Mouse (Mus musculus): ENCODE results near the gene Rdh5. TPM values are rescaled to one million over a fixed set of nuclear protein-coding genes. Genes with fewer than 3 reads are reported as not detected.

Rdh5 gene
- 11.3 TPM in 2 replicates for polyA plus RNA-seq (2014; fragmentation: Nextera tagmentation; extraction: Ambion mirVana)

- ATAC-seq (ENCODE audit: low FRiP score) (no peak), DNase-seq (ENCODE audit: low spot score, missing footprints) (no peak)
- Histone ChIP-seq H3K27me3 (ENCODE audit: control insufficient read depth, insufficient read depth, low read length) (no peaks in the 10 kb centered on the region), H3K4me2 (peak within 1 kb of the TSS; percentile 50), H3K9me3 (ENCODE audit: control insufficient read depth, low read length) (no peaks in the 10 kb centered on the region), H3K4me3 (ENCODE audit: low read depth, low read length) (peak within 1 kb of the TSS; percentile 66), H3K27ac (ENCODE audit: low read depth, low read length) (peak within 1 kb of the TSS; percentile 64), H3K9ac (ENCODE audit: low read length) (peak within 1 kb of the TSS; percentile 76), H3K4me1 (ENCODE audit: control insufficient read depth, insufficient read depth, low read length) (peaks cover 16% of the 10 kb centered on the region), H3K36me3 (ENCODE audit: control insufficient read depth, insufficient read depth, low read length) (no peaks in the 10 kb centered on the region)
- 10% methylated on average over 1 of the region's 1 CpGs for WGBS
Measured at GRCm38 (mm10) chr10:128922822-128923012, at the start of gene Rdh5. Gene Rdh5, minus strand, starts transcription at chr10:128922888.

DNA sequence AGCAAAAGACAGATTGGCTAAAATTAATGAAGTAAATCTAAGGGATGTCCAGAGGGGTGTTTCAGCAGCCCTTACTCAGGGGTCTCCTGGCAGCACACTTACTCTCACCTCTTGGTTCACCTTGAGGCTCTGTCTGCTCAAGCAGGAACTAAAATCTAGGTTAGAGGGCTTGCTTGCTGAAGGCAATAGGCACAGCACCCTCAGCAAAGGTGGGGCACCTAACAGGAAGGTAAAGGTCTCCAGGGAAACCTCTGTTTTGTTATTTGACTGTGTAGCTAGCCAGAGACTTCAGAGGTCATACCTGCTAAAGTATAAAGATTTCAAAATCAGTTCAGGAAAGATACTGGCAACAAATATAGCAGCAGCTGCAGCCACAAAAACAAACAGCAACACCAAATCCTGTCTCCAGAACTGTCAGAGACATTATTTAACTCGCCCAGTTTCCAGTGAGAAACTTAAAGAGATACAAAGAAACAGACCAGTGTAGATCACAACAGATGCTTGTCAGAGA is 48.1 kb upstream of the Rdh5 start:
- no peak overlapping the region for H3K9ac ChIP-seq (ENCODE audit: low read length)
- no peak overlapping the region for H3K27ac ChIP-seq (ENCODE audit: low read depth, low read length)
- H3K36me3 ChIP-seq (ENCODE audit: control insufficient read depth, insufficient read depth, low read length), result no peaks in the 10 kb centered on the region
- H3K27me3 ChIP-seq (ENCODE audit: control insufficient read depth, insufficient read depth, low read length), result no peaks in the 10 kb centered on the region
- H3K4me3 ChIP-seq (ENCODE audit: low read depth, low read length), result no peak overlapping the region
- H3K4me1 ChIP-seq (ENCODE audit: control insufficient read depth, insufficient read depth, low read length), result no peaks in the 10 kb centered on the region
- ATAC-seq (ENCODE audit: low FRiP score), result no peak
- no peaks in the 10 kb centered on the region for H3K9me3 ChIP-seq (ENCODE audit: control insufficient read depth, low read length)
- WGBS, result 42% methylated on average over 1 of the region's 1 CpGs
- no peak overlapping the region for H3K4me2 ChIP-seq
- DNase-seq (ENCODE audit: low spot score, missing footprints), result no peak

DNA sequence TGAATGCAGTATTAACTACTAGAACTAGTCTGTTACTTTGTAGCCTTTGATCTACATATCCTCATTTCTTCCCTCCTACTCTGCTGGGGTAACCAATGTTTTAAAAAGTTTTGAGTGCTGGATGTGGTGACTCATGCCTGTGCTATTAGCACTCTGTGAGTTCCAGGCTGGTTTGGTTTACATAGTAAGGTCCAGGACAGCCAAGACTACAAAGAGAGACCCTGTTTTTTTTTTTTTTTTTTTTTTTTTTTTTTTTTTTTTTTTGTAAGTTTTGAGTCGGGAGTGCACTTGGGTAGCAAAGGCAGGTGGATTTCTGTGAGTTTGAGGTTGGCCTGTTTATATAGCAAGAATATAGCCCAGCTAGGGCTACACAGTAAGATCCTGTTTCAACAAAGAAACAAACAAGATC is 45.7 kb upstream of the Rdh5 start:
- Histone ChIP-seq H3K27ac (ENCODE audit: low read depth, low read length) (no peak overlapping the region), H3K4me1 (ENCODE audit: control insufficient read depth, insufficient read depth, low read length) (no peaks in the 10 kb centered on the region), H3K4me3 (ENCODE audit: low read depth, low read length) (no peak overlapping the region), H3K36me3 (ENCODE audit: control insufficient read depth, insufficient read depth, low read length) (no peaks in the 10 kb centered on the region), H3K27me3 (ENCODE audit: control insufficient read depth, insufficient read depth, low read length) (no peaks in the 10 kb centered on the region), H3K4me2 (no peak overlapping the region), H3K9me3 (ENCODE audit: control insufficient read depth, low read length) (no peaks in the 10 kb centered on the region), H3K9ac (ENCODE audit: low read length) (no peak overlapping the region)
- ATAC-seq (ENCODE audit: low FRiP score) (no peak), DNase-seq (ENCODE audit: low spot score, missing footprints) (no peak)
- WGBS, result 50% methylated on average over 1 of the region's 1 CpGs

DNA sequence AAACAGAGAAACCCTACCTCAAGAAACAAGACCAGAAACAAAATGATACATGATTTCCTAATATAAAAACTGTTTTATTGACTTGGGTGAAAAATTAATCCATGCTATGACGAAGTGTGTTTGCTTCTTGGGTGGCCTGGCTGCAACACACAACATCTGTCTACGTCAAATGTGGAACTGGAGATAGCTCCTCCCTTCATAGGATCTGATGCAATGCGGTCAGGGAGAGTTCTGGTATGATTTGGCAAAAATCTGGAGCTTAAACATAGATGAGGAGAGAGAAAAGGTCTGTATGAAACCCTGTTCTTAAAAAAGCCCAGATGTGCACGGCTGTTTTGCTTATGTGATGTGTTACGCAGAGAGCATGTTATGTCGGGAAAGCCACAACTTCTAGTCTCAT is 43.2 kb upstream of the Rdh5 start:
- Histone ChIP-seq H3K9ac (ENCODE audit: low read length) (no peak overlapping the region), H3K27ac (ENCODE audit: low read depth, low read length) (no peak overlapping the region), H3K4me1 (ENCODE audit: control insufficient read depth, insufficient read depth, low read length) (no peaks in the 10 kb centered on the region), H3K9me3 (ENCODE audit: control insufficient read depth, low read length) (no peaks in the 10 kb centered on the region), H3K4me2 (no peak overlapping the region), H3K4me3 (ENCODE audit: low read depth, low read length) (no peak overlapping the region), H3K27me3 (ENCODE audit: control insufficient read depth, insufficient read depth, low read length) (no peaks in the 10 kb centered on the region), H3K36me3 (ENCODE audit: control insufficient read depth, insufficient read depth, low read length) (no peaks in the 10 kb centered on the region)
- ATAC-seq (ENCODE audit: low FRiP score) (no peak), DNase-seq (ENCODE audit: low spot score, missing footprints) (no peak)
- WGBS, result 90% methylated on average over 6 of the region's 6 CpGs

- H3K36me3 ChIP-seq (ENCODE audit: control insufficient read depth, insufficient read depth, low read length), result no peaks in the 10 kb centered on the region
- ATAC-seq (ENCODE audit: low FRiP score) (no peak), DNase-seq (ENCODE audit: low spot score, missing footprints) (no peak)
- no peak overlapping the region for H3K4me3 ChIP-seq (ENCODE audit: low read depth, low read length)
- H3K9ac ChIP-seq (ENCODE audit: low read length), result no peak overlapping the region
- WGBS, result 68% methylated on average over 2 of the region's 2 CpGs
- H3K27ac ChIP-seq (ENCODE audit: low read depth, low read length), result no peak overlapping the region
- no peaks in the 10 kb centered on the region for H3K4me1 ChIP-seq (ENCODE audit: control insufficient read depth, insufficient read depth, low read length)
- no peak overlapping the region for H3K4me2 ChIP-seq
- H3K9me3 ChIP-seq (ENCODE audit: control insufficient read depth, low read length), result no peaks in the 10 kb centered on the region
- no peaks in the 10 kb centered on the region for H3K27me3 ChIP-seq (ENCODE audit: control insufficient read depth, insufficient read depth, low read length)
Measured at GRCm38 (mm10) chr10:128964961-128965360, 42.3 kb upstream of the Rdh5 start.

GRCm38 (mm10) chr10:128960590-128961584 is 38.2 kb upstream of the Rdh5 start, which contains the start of gene Mettl7b:
Gene Mettl7b, minus strand, starts transcription at chr10:128960988.
- Histone ChIP-seq H3K9ac (ENCODE audit: low read length) (no peak within 1 kb of the TSS), H3K27ac (ENCODE audit: low read depth, low read length) (no peak within 1 kb of the TSS), H3K36me3 (ENCODE audit: control insufficient read depth, insufficient read depth, low read length) (no peaks in the 10 kb centered on the region), H3K4me1 (ENCODE audit: control insufficient read depth, insufficient read depth, low read length) (no peaks in the 10 kb centered on the region), H3K9me3 (ENCODE audit: control insufficient read depth, low read length) (no peaks in the 10 kb centered on the region), H3K27me3 (ENCODE audit: control insufficient read depth, insufficient read depth, low read length) (no peaks in the 10 kb centered on the region), H3K4me3 (ENCODE audit: low read depth, low read length) (no peak within 1 kb of the TSS), H3K4me2 (no peak within 1 kb of the TSS)
- DNase-seq (ENCODE audit: low spot score, missing footprints), result no peak
- no peak for ATAC-seq (ENCODE audit: low FRiP score)
- WGBS, result 87% methylated on average over 12 of the region's 12 CpGs

- no peak for DNase-seq (ENCODE audit: low spot score, missing footprints)
- Histone ChIP-seq H3K9me3 (ENCODE audit: control insufficient read depth, low read length) (no peaks in the 10 kb centered on the region), H3K27me3 (ENCODE audit: control insufficient read depth, insufficient read depth, low read length) (no peaks in the 10 kb centered on the region), H3K4me3 (ENCODE audit: low read depth, low read length) (no peak overlapping the region), H3K9ac (ENCODE audit: low read length) (no peak overlapping the region), H3K36me3 (ENCODE audit: control insufficient read depth, insufficient read depth, low read length) (no peaks in the 10 kb centered on the region), H3K27ac (ENCODE audit: low read depth, low read length) (no peak overlapping the region), H3K4me2 (no peak overlapping the region), H3K4me1 (ENCODE audit: control insufficient read depth, insufficient read depth, low read length) (no peaks in the 10 kb centered on the region)
- WGBS, result 79% methylated on average over 4 of the region's 4 CpGs
- ATAC-seq (ENCODE audit: low FRiP score), result no peak
Measured at GRCm38 (mm10) chr10:128960142-128960541, 37.5 kb upstream of the Rdh5 start.

- H3K27me3 ChIP-seq (ENCODE audit: control insufficient read depth, insufficient read depth, low read length), result no peaks in the 10 kb centered on the region
- DNase-seq (ENCODE audit: low spot score, missing footprints) (no peak), ATAC-seq (ENCODE audit: low FRiP score) (no peak)
- no peaks in the 10 kb centered on the region for H3K36me3 ChIP-seq (ENCODE audit: control insufficient read depth, insufficient read depth, low read length)
- 83% methylated on average over 10 of the region's 10 CpGs for WGBS
- H3K4me2 ChIP-seq, result no peak overlapping the region
- H3K9ac ChIP-seq (ENCODE audit: low read length), result no peak overlapping the region
- H3K4me1 ChIP-seq (ENCODE audit: control insufficient read depth, insufficient read depth, low read length), result no peaks in the 10 kb centered on the region
- H3K27ac ChIP-seq (ENCODE audit: low read depth, low read length), result no peak overlapping the region
- no peaks in the 10 kb centered on the region for H3K9me3 ChIP-seq (ENCODE audit: control insufficient read depth, low read length)
- H3K4me3 ChIP-seq (ENCODE audit: low read depth, low read length), result no peak overlapping the region
Measured at GRCm38 (mm10) chr10:128958340-128958739, 35.7 kb upstream of the Rdh5 start.

- 76% methylated on average over 16 of the region's 16 CpGs for WGBS
- H3K27ac ChIP-seq (ENCODE audit: low read depth, low read length), result no peak overlapping the region
- no peaks in the 10 kb centered on the region; the same call in 1 of the 2 replicates for H3K27me3 ChIP-seq (ENCODE audit: control insufficient read depth, insufficient read depth, low read length)
- ATAC-seq (ENCODE audit: low FRiP score) (no peak), DNase-seq (ENCODE audit: low spot score, missing footprints) (no peak)
- no peak overlapping the region for H3K4me3 ChIP-seq (ENCODE audit: low read depth, low read length)
- no peaks in the 10 kb centered on the region for H3K36me3 ChIP-seq (ENCODE audit: control insufficient read depth, insufficient read depth, low read length)
- no peaks in the 10 kb centered on the region for H3K4me1 ChIP-seq (ENCODE audit: control insufficient read depth, insufficient read depth, low read length)
- no peaks in the 10 kb centered on the region for H3K9me3 ChIP-seq (ENCODE audit: control insufficient read depth, low read length)
- H3K4me2 ChIP-seq, result no peak overlapping the region
- no peak overlapping the region for H3K9ac ChIP-seq (ENCODE audit: low read length)
Measured at GRCm38 (mm10) chr10:128950208-128950887, 27.7 kb upstream of the Rdh5 start.
